Mouse (Mus musculus): ENCODE measurements at regions not wholly inside any gene's neighbourhood (a gene's known extent, or its start where the extent isn't known, plus 50 kb on each side); places are given as distances from the start of the nearest gene placed in this dataset.

DNA sequence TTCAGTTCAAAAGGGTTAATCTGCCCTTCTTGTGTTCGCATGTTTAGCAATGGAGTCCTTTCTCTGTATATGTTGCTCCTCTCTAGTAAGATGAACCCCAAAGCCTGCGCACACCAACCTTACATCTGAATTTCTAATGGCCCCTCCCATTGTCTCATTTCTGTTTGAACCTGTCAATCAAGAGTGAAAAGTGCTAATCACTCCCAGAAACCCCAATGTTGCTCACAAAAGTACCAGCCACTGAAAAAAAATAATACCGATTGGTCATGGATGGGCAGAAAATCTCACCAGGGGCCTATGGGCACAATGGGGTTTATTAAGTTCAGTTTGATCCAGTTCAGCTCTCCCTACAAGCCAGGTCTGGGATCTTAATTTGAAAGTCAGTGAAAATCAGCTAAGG lies 302.1 kb upstream of the Adgrl2 start:
- DNase-seq (ENCODE audit: extremely low read depth, low read depth, low spot score) = no peak

DNA sequence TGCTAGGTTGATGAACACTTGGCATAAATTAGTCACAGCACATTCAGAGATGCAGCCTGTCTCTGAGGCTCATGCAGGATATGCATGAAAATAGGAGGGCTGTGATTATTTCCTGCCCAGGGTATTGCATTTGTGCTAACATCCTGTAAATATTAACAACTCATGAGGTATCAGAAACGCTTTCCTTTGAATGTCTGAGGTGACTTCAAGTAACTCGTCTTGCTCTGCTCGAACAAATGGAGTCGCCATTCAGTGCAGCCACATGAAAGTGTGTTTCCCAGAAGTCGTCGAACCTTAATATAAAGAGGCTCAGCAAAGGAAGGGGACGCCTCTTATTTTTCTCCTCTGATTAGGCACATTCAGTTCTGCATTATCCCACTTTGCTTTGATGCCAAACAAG lies 301.1 kb upstream of the Adgrl2 start:
- DNase-seq (ENCODE audit: extremely low read depth, low read depth, low spot score) = no peak

DNA sequence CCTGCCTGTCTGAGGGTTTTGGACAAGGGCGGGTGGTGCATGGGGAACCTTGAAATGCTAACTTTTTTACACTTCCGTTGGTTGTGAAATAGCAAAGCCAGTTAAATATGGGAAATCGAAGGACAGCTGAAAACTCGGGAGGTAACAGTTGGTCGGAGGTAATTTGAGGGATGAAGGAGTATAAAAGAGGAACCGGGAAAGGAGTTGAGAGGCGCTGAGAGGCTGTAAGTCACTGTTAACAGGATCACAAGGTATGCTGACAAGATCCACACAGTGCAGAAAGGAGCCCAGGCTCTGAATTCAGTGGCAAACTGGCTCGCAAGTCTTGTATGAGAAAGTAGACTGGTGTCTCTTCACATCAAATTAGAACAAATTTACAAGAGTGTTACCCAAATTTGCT lies 299.9 kb upstream of the Adgrl2 start:
- no peak for DNase-seq (ENCODE audit: extremely low read depth, low read depth, low spot score)

DNA sequence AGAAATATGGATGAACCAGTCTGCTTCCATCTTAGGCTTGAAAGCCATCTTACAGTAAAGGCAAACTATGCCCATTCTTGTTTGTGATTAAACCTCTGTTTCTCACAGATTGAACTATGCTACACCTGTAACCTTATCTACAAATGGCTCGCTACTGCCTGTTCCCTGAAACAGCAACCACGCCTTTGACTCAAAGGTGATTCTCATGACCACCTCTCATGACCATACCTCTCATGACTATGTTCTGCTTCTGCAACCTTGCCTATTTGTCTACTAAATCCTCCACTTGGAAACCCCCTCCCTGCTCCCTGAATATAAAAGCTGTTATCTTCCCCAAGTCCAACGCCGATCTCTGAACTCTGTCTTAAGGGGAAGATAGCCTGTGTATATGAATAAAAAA lies 296.7 kb upstream of the Adgrl2 start:
- DNase-seq (ENCODE audit: extremely low read depth, low read depth, low spot score) = no peak

DNA sequence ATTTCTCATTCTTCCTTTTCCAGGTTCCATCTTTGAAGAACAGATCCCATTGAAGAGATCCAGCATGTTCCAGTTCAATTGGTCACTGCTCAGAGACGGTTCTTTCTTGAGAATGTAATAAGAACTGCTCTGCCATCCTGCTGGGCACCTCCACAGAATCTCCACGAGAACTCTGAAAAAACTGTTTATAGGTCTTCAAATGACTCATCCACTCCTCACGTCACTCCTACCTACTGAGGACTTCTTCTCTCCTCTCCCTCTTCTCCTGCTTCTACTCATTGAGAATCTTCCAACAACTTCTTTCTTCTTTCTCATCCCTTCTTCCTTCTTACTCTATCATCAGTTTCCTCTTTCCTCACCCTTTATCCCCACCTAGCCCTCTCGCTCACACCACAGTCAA lies 294.6 kb upstream of the Adgrl2 start:
- DNase-seq (ENCODE audit: extremely low read depth, low read depth, low spot score) = no peak

DNA sequence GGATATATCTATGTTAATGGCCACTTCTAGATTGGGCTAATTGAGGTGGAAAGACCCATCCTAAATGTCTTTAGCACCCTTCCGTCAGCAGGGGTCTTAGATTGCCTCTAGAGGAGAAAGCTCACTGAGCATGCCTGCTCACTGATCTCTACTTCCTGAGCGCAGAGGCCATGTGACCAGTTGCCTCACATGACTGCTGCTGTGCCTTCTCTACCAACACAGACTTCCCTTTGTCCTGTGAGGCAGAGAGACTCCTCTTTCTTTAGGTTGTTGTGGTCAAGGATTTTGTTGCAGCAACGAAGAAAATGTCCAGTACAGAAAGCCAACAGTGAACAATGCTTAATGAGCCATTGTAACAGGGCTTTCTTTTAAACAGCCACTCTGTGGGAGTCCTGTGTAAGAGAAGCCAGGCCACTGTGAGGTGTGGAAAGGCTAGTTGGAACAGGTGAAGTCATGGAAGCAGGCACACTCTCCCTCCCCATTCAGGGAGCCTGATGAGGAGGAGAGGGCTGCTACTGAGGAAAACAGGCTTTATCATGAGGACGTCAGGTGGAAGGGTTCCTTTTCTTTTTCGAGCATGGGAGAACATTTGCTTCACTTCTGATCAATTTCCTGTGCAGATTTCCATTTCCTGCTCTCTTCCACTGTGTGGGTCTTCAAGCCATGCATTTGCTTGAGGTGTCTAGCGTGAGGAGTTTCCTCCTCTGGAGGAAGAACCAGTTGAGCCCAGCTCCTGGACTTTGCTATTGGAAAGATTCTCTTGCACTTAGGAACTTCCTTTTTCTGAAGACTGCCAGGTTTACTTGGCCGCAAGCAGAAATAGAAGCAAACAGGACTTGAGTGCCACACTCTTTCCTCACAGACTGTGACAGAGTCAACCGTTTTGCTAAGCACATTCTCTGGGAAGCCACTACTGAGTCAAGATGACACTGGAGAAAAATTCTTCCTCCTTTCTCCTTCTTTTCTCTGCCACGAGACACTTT lies 290.7 kb upstream of the Adgrl2 start:
- no peak for DNase-seq (ENCODE audit: extremely low read depth, low read depth, low spot score)

DNA sequence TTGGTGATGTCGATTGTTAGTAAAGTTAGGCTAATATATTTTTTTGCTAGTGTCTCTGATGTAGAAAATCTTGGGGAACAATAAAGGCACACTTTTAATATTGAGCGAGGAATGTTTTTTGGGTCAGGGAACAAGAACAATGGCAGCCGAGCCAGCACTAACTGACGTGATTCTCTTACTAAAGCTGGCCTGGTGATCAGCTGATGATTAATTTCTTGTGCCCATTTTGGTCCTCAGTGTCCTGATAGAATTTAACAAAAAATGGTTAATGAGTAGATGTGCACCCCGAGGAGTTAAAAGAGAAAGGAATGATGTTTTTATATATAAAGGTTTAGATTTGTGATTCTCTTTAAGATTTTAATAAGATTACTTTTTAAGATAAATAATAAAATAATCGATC lies 289.0 kb upstream of the Adgrl2 start:
- DNase-seq (ENCODE audit: extremely low read depth, low read depth, low spot score) = no peak

DNA sequence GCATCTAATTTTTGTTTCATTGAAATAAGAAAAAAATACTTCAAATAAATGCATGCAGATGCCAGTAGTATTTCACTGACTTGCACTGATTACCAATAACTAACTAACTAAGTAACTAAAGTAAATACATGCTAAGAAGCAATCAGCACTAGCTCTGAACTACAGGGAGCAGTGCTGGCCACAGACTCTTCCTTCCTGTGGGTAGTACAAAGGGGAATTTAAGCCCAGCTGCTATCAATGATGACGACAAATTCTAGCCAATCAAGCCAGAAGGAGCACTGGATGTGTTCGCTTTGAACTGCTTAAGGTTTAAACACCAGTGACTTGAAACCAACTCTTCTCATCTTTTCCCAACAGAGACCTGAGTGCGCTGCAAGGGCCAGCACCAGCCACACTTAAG lies 287.5 kb upstream of the Adgrl2 start:
- DNase-seq (ENCODE audit: extremely low read depth, low read depth, low spot score) = no peak

DNA sequence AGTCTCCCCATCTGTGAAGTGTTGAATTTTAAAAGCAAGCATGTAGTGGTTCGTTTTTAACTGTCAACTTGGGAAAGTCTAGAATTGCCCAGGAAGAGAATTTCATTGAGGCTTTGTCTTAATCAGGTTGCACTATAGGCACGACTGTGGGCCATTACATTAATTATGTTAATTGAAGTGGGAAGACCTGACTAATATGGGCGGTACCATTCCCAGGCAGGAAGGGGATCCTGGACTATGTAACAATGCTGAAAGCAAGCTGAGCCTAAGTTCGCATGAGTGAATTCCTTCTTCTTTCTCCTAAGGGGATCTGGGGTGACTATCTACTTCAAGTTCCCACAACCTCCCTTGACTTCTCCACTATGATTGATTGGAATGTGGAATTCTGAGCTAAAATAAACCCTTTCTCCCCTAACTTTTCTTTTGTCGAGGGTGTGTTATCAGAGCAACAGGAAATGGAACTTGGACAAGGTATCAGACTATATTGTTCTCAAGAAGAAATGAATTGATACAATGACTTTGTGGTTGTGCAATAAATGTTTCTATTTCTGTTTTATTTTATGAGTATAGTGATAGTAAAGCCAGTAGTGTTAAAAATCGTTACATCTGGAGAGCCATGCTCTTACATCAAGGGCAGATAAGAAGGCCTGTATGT lies 285.2 kb upstream of the Adgrl2 start:
- no peak for DNase-seq (ENCODE audit: extremely low read depth, low read depth, low spot score)

DNA sequence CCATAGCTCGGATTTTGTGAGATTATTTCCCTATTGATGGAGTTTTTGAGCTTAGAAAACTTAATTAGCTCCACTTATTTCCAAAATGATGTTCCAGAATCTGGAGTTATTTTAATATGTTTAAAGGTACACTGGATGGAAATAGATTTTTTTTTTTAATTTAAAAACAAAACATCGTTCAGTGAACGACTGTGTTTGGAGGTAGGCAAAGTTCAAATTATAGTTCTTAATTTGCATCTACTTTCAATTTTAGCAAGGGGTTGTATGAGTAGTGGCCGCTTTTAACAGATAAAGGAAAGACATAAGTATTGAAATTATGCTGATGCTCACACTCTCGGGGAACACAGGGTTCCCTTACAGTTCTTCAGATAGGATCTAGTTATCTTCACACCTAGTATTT lies 284.6 kb upstream of the Adgrl2 start:
- no peak for DNase-seq (ENCODE audit: extremely low read depth, low read depth, low spot score)

DNA sequence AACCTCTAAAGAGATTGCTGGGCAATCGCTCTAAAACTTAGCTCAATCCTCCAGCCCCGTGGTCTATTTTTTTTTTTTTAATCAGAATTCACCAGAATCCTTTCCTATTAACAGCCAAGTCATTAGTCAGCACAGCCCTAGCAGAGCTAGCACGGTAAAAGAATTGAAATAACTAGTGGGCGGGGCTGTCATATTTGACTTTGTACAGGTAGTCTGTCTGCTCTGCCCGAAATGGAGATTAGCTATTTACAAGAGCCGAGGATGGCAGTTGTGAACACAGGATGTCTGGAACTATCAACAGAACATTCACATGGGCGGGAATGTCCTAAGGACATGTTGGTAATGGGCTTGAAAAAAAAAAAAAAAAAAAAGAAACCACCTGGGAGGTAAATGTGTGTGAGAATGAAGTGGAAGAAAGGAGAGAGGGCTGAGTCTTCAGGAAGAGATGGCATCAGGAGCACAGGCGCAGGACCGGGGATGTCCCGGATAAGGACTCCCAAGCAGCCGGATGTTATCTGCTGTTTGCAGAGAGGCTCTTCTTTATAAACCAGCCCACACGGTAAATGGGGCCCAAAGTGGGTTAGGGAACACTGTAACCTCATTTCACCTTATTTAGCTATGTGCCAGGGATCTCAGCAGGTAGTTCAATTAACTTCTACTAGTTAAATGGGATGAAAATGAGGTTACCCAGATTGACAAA lies 283.8 kb upstream of the Adgrl2 start:
- no peak for DNase-seq (ENCODE audit: extremely low read depth, low read depth, low spot score)

DNA sequence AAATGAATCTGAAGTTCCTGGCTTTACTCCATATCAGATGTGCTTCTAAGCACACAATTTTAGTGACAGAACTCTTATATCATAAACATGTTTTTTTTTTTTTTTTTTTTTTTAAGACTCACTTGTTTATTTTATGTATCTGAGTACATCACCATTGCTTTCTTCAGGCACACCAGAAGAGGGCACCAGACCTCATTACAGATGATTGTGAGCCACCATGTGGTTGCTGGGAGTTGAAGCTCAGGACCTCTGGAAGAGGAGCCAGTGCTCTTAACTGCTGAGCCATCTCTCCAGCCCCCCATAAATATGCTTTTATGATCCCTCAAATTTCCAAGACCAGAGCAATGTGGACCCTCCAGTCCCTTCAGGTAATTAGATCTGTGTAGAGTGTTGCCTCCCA lies 280.1 kb upstream of the Adgrl2 start:
- no peak for DNase-seq (ENCODE audit: extremely low read depth, low read depth, low spot score)

DNA sequence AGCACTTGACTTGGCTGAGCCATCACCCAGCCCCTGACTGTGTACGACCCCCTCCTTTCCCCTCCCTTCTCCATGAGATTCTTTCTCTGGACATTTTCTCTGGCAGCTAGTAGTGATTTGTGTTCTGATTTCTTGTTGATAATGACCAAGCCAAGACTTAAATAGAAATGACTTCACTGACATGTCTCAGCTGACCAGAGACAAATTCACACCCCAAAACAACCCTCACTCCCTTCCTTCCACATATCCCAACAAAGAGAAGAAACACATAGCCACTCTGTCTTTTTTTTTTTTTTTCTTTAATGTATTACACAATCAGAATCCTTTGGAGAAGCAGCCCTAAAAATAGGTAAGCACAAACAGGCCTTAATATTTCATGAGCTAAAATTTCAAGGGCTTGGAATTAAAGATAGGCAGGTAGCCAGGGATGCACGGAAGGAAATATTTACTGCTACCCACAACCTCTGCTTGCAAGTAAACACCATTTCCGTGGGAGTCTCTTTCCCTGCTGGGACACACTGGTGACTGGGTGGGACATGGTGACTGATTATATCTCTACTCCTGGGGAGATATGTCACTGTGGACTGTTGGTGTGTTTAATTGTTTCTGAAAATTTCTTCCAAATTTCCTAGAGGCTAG lies 272.1 kb upstream of the Adgrl2 start:
- no peak for DNase-seq (ENCODE audit: extremely low read depth, low read depth, low spot score)

DNA sequence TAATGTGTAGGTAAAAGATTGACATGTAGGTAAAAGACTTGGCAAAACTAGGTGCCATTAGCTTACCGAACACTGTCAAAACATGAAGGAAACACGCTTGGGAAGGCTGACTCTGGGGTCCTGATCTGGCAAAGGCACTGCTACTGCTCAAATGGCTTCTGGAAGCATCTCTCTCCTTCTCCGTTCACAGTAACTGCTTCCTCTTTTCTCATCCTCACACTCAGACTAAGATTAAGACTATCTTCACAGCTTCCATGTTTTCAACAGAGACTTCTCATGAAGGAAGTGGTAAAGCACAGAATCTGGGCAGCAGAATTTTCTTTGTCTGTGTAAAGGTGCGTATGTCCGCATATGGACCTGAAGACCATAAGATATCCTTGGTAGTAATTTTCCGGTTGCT lies 271.4 kb upstream of the Adgrl2 start:
- DNase-seq (ENCODE audit: extremely low read depth, low read depth, low spot score) = no peak

DNA sequence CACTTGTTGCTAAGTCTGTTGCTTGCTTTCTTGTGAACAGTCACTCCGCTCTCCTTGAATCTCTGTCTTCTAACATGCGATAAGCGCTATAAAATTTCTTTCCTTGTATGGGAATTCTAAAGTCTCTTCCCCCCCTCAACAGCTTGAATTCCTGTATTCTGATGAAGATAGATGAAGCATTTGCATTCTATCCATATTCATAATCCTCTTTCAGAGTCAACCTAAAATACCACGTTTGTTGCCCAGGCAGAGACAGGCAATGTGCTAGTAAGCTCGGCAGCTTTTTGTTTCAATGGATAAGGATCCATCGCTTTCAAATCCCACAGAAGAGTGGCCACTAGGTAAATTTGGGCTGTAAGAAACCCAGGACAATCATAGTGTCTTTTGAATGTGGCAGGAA lies 268.5 kb upstream of the Adgrl2 start:
- DNase-seq (ENCODE audit: extremely low read depth, low read depth, low spot score) = no peak

DNA sequence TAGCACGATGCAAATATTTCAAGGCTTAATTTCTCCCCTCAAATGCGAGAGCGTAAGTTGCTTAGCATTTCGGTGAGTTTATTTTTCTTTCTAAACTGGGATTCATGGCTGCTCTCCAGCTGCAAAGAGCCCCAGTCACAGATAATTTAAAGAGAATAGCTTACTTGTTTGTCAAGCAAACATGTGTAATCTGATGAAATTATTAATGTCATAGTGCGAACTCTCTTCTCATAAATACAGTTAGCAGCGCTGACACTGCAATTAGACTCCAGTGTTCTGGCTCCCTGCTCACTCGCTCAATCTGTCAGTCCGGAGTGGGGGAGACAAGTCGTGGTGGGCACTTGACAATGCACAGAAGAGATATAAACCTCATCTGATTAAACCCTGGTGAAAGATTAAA lies 266.5 kb upstream of the Adgrl2 start:
- DNase-seq (ENCODE audit: extremely low read depth, low read depth, low spot score) = no peak

DNA sequence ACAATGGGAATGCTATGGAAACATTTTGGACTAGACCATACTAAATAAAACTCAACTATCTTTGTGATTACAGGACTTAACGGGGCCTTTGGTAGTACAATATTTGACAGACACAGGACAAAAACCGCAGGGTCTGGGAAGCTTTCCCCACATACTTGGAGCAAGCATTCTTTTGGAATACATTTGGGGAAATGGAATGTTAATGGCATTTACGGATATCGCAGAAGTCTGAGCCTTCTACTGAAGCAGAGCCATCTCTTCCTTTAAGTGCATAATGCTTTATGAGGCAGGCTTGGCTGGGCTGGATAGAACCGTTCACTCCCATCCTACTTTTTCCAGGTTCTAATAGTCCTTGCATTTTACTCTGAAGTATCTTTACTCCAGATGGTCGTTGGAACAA lies 262.7 kb upstream of the Adgrl2 start:
- no peak for DNase-seq (ENCODE audit: extremely low read depth, low read depth, low spot score)

DNA sequence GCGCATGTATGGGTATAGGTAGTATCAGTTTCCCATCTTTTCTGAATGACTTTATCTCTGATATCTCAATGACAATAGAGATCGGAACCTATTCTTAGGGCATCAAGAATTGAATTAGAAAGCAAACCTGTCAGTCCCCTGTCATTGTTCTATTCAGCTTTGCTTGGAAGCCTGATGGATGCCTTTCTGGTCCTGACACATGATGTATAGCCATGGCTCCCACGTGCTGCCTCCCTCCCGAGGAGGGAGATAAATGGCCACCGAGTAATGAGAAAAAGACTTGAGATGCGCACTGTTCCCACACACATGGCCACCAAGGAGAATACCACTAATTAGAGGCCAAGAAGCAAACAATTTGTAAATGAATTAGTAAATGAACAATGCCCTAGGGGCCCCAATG lies 261.8 kb upstream of the Adgrl2 start:
- no peak for DNase-seq (ENCODE audit: extremely low read depth, low read depth, low spot score)

DNA sequence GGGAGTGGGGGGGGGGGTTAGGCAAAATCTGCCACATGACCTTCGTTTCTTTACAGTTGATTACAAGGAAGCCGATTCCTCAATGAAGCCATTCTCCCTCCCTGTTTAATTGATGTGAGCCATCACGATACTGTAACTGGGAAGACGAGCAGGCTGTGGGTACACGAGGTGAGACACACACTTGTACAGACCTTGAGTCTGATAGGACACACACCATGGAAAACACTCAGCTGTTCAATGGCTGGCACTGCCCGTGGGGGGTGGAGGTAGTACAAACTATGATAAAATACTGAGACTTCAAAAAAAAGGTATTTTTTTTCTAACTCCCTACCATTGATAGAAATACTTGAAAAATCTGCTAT lies 257.3 kb upstream of the Adgrl2 start:
- no peak for DNase-seq (ENCODE audit: extremely low read depth, low read depth, low spot score)

DNA sequence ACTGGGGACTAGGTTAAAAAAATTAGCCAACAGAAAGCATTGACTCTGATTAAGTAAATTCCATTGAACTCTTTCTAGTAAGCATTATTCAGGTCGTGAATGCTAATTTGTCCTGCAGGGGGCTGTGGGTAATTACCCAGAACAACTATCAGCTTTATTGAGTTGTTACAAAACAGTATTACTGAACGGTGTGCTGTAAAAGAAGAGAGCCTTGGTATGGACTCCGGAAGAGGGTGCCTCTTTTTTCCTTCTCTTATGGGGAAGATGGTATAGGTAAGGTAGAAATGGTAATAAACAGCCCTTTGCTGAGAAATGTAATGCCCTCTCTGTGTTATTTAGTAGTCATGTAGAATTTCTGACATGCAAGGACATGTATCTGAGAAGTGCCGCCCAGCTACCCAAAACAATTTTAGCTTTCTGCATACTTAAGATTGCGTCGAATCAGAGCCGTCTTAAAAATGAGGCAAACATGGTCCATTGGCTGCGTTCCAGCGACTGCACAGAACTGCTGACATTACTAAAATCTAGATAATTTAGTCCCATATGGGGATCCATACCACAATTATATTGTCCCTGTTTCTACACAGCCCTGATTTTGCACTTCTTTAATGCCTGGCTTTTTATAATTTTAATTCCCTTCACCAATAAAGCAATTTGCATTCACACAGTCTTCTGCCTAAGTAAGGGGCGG lies 256.7 kb upstream of the Adgrl2 start:
- DNase-seq (ENCODE audit: extremely low read depth, low read depth, low spot score) = no peak

DNA sequence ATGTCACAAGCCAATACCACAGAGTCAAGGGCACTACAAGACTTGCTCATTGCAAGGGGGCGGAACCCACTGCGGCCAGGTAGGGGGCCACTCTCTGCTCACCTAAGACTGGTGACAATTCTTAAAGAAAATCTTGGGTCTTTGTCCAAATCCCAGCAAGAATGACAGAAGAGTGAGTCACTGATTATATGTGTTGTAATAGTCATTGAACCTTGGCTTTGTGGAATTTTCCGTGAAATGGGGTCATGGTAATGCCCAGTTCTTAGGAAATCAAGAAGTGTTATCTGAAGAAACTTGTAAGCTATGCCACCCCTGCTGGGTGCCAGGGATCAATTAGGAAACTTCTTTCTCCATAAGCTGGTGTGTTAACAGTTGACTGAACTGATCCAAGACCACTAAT lies 249.3 kb upstream of the Adgrl2 start:
- DNase-seq (ENCODE audit: extremely low read depth, low read depth, low spot score) = no peak
